Mouse (Mus musculus) hindbrain, embryonic 15.5 days (tissue): ENCODE results near the gene Tnc. TPM values are rescaled to one million over a fixed set of nuclear protein-coding genes. Genes with fewer than 3 reads are reported as not detected.
A peak's percentile ranks its signal among the peaks of the same experiment; 100 is the strongest.

Experiments used
- ATAC-seq: fragments of 200-750 bp; cut with Nextera tagmentation; 2 replicates; pipeline ENCODE4 v1.8.0; 2017; ENCODE audit warnings: low read depth, moderate number of reproducible peaks, moderate TSS enrichment; ENCODE audit not compliant: low FRiP score
- H3K27ac ChIP-seq: fragments of 300-500 bp; sonication (generic); replicated peaks from 2 replicates; pipeline ENCODE4 v1.5.1; 2015; ENCODE audit warnings: mild to moderate bottlenecking, inconsistent platforms
- H3K27me3 ChIP-seq: fragments of 300-500 bp; sonication (generic); 2 replicates; pipeline ENCODE4 v1.6.1; 2015; ENCODE audit warnings: control low read depth, inconsistent platforms
- H3K36me3 ChIP-seq: fragments of 300-500 bp; sonication (generic); 2 replicates; pipeline ENCODE4 v1.6.1; 2015; ENCODE audit warnings: control low read depth, inconsistent platforms
- H3K4me1 ChIP-seq: fragments of 300-500 bp; sonication (generic); replicated peaks from 2 replicates; pipeline ENCODE4 v1.6.1; 2015; ENCODE audit warnings: control low read depth, inconsistent platforms
- H3K4me2 ChIP-seq: fragments of 300-500 bp; sonication (generic); 2 replicates; pipeline ENCODE4 v1.6.1; 2015; ENCODE audit warnings: moderate library complexity, mild to moderate bottlenecking, inconsistent platforms
- H3K4me3 ChIP-seq: fragments of 300-500 bp; sonication (generic); 2 replicates; pipeline ENCODE4 v1.5.1; 2015; ENCODE audit warnings: mild to moderate bottlenecking, inconsistent platforms
- H3K9ac ChIP-seq: fragments of 300-500 bp; sonication (generic); 2 replicates; pipeline ENCODE4 v1.6.1; 2015; ENCODE audit warnings: inconsistent platforms
- H3K9me3 ChIP-seq: fragments of 300-500 bp; sonication (generic); 2 replicates; pipeline ENCODE4 v1.6.1; 2016; ENCODE audit warnings: control low read depth, inconsistent platforms
- WGBS: fragments of 180-500 bp; shearing (Covaris S2); methylation state at CpG from one replicate; pipeline ENCODE4 v1.1.7; 2015; 5-methylcytosine and 5-hydroxymethylcytosine counted together
- polyA plus RNA-seq: library from polyadenylated mRNA; unstranded; fragments of >200 nt; fragmentation: Nextera tagmentation; extraction: Ambion mirVana; gene quantifications from 2 replicates; pipeline ENCODE4 v1.2.1, GENCODE M21; 2015

The Tnc gene
- polyA plus RNA-seq = 63.3 and 69.6 TPM in 2 replicates

DNA sequence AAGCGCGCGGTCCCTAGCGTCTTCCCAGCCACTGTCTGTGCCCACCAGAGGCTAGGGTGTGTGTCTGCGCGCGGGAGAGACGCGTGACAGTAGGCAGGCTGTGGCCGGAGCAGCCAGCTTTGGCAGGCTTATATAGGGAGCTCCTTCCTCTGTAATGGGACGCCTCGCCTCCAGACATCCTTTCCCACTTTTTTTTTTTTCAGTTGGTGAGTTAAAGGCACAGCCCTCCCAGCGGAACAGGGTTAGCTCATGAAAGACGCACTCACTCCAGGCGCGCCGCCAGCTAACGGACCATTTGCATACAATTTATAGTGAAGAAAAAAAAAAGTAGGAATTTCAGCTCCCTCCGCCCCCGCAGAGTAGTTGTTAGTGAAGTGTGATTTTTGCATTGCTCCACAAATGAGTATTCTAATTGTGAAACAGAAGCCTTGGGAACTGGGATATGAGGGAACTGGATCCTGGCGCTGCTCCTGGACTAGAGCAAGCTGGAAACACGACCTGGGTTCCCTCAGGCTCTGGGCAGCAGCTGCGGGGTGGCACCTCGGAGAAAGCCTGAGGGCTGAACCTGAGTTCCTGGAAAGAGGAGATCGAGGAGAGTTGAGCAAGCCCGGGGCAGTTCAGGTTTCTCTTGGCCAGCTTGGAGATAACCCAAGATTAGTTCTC, at the start of gene Tnc:
Gene Tnc, minus strand, starts transcription at position 185 of the 663 bp plus-strand sequence.
- H3K27me3 ChIP-seq = peaks cover 11% of the 10 kb centered on the region
- H3K4me2 ChIP-seq = peak within 1 kb of the TSS; percentile 60
- H3K27ac ChIP-seq = peak within 1 kb of the TSS; percentile 26; the same call in 1 of the 2 replicates
- peak; percentile 83 for ATAC-seq
- H3K9me3 ChIP-seq = no peaks in the 10 kb centered on the region
- peak within 1 kb of the TSS; percentile 39 for H3K9ac ChIP-seq
- H3K36me3 ChIP-seq = no peaks in the 10 kb centered on the region
- peaks cover 13% of the 10 kb centered on the region for H3K4me1 ChIP-seq
- 1% methylated on average over 26 of the region's 26 CpGs for WGBS
- H3K4me3 ChIP-seq = peak within 1 kb of the TSS; percentile 39

GRCm38 (mm10) chr4:64094221-64094620, 47.4 kb upstream of the Tnc start:
- no peaks in the 10 kb centered on the region for H3K36me3 ChIP-seq
- no peak overlapping the region for H3K4me3 ChIP-seq

DNA sequence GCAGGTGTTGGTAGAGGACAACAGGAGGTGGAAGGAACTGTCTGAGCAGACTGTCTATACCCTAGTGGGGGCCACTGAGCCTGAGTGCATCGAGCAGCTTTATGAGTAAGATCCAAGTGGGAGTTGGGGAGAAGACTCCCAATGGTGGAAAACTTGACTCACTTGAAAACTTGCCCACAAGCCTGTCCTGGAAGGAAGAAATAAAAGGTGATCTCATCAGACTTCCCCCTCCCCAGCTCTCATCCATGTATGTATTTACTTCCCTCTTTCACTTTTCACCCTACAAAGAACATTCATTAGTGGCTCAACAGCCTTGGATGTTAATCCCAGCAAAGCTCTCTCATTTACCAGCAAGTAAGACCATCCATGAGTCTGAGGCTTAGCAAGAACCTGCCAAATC, 46.0 kb upstream of the Tnc start:
- Histone ChIP-seq H3K4me2 (no peak overlapping the region), H3K36me3 (no peaks in the 10 kb centered on the region), H3K9ac (no peak overlapping the region), H3K27ac (no peak overlapping the region), H3K27me3 (no peaks in the 10 kb centered on the region), H3K9me3 (no peaks in the 10 kb centered on the region), H3K4me1 (no peaks in the 10 kb centered on the region), H3K4me3 (no peak overlapping the region)
- no peak for ATAC-seq
- 90% methylated on average over 1 of the region's 1 CpGs for WGBS

More at GRCm38 (mm10) chr4:64094221-64094620, 47.4 kb upstream of the Tnc start:
- Histone ChIP-seq H3K9me3 (no peaks in the 10 kb centered on the region), H3K27me3 (no peaks in the 10 kb centered on the region), H3K9ac (no peak overlapping the region), H3K4me2 (no peak overlapping the region), H3K27ac (no peak overlapping the region), H3K4me1 (no peaks in the 10 kb centered on the region)
- ATAC-seq = 0 out of 2 replicates have a peak, but pooled peaks have one; percentile 34
- 64% methylated on average over 5 of the region's 5 CpGs for WGBS

DNA sequence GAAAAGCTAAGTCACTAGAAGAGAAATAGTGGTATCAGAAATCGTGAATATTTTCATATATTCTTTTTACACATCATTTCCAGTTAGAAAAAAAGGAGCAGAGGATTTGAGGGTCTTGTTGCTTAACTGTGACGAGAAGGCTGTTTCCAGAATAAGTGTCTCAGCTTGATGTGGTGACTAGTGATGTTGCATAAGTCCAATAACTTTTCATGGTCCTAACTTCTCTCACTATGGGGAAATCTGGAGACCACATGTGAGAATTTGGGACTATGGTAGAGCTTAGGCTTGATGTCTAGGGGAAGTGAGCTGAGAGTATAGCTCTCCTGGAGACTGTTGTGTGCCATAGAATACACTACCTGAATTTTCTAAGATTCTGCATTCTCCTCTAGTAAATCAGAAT, 42.6 kb upstream of the Tnc start:
- ATAC-seq = no peak
- Histone ChIP-seq H3K27ac (no peak overlapping the region), H3K4me2 (no peak overlapping the region), H3K9me3 (no peaks in the 10 kb centered on the region), H3K4me3 (no peak overlapping the region), H3K9ac (no peak overlapping the region), H3K4me1 (no peaks in the 10 kb centered on the region), H3K27me3 (no peaks in the 10 kb centered on the region), H3K36me3 (no peaks in the 10 kb centered on the region)
- 78% methylated on average over 2 of the region's 2 CpGs for WGBS

DNA sequence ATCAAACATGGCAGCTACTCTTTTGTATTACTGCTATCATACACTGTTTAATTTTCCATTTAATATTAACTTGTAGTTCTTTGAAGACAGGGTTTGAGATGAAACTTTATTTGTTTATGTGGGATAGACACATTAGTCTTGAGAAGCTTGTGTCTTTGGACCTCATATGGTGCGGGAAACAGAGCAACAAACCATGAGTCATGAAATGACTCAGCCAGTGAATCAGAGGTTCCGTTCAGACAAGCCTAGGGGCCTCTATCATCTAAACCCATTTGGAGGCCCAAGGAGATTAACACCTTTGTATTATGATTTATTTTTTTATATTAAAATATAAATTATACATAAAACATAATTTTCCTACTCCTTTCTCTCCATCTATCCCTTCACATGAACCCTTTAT, 40.9 kb upstream of the Tnc start:
- no peak for ATAC-seq
- H3K27me3 ChIP-seq = no peaks in the 10 kb centered on the region
- WGBS = 96% methylated on average over 2 of the region's 2 CpGs
- H3K9me3 ChIP-seq = no peaks in the 10 kb centered on the region
- H3K36me3 ChIP-seq = no peaks in the 10 kb centered on the region
- H3K9ac ChIP-seq = no peak overlapping the region
- no peak overlapping the region for H3K4me3 ChIP-seq
- H3K4me2 ChIP-seq = no peak overlapping the region
- H3K27ac ChIP-seq = no peak overlapping the region
- no peaks in the 10 kb centered on the region for H3K4me1 ChIP-seq

DNA sequence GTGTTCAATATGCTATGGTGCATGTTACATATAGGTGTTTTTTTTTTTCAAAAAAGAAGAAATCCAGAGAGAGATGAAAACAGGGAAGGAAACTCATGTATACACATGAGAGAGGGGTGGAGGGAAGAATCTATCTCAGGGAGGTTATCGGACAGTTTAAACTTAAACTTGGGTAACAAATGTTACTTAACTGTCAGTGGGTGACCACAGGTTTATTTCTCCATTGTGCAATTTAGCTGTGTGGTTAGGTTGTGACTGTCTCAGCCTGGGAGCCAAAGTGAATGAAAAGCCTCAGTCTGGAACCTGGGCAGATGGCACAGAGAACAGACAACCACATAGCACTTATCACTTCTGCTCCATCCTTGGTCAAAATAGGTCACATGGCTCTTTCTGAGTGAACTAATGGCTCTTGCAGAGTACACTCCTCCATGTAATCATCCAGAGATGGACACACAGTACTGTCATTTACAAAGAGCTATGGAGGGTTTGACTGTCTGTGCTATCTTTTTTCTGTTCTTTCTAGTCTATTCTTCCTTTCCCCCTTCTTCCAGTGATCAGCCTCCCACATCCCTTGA, 39.3 kb upstream of the Tnc start:
- ATAC-seq = no peak
- no peaks in the 10 kb centered on the region for H3K27me3 ChIP-seq
- no peak overlapping the region for H3K27ac ChIP-seq
- 92% methylated on average over 1 of the region's 1 CpGs for WGBS
- H3K9ac ChIP-seq = no peak overlapping the region
- H3K9me3 ChIP-seq = no peaks in the 10 kb centered on the region
- no peak overlapping the region for H3K4me3 ChIP-seq
- no peaks in the 10 kb centered on the region for H3K36me3 ChIP-seq
- no peak overlapping the region for H3K4me2 ChIP-seq
- no peaks in the 10 kb centered on the region for H3K4me1 ChIP-seq

GRCm38 (mm10) chr4:64083858-64084257, 37.0 kb upstream of the Tnc start:
- H3K4me1 ChIP-seq = no peaks in the 10 kb centered on the region
- no peak overlapping the region for H3K4me2 ChIP-seq
- H3K27me3 ChIP-seq = no peaks in the 10 kb centered on the region
- no peaks in the 10 kb centered on the region for H3K9me3 ChIP-seq
- H3K36me3 ChIP-seq = no peaks in the 10 kb centered on the region
- 82% methylated on average over 5 of the region's 5 CpGs for WGBS
- ATAC-seq = no peak
- H3K4me3 ChIP-seq = no peak overlapping the region
- H3K9ac ChIP-seq = no peak overlapping the region
- H3K27ac ChIP-seq = no peak overlapping the region

DNA sequence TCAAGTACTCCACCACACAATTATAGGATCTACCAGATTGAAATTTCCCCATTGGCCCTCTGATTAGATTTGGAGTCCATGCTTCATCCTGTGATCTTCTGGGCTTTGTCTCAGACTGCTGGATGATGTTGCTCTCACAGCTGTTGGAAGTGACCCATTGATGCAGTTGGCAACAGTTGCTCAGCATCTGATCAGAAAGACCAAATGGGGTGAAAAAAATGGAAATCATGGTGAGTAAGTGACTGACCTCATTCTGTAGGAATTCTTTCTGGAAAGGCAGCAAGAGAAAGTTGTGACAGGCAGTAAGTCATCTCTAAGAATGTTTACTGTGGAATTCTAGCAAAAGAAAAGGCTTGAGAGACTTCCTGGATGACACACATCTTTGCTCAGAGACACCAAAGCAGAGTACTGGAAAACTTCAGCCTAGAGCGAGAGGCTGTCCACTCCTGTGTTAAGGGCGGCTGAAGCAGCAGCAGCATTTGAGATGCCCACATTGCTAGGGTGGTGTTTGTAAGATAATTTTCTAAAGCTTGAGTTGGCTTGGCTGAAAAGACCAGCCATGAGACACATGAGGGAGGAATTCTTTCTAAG, 31.3 kb upstream of the Tnc start:
- Histone ChIP-seq H3K27me3 (no peaks in the 10 kb centered on the region), H3K4me2 (no peak overlapping the region), H3K9me3 (no peaks in the 10 kb centered on the region), H3K27ac (no peak overlapping the region), H3K9ac (no peak overlapping the region), H3K36me3 (no peaks in the 10 kb centered on the region), H3K4me1 (no peaks in the 10 kb centered on the region), H3K4me3 (no peak overlapping the region)
- no peak for ATAC-seq
- 98% methylated on average over 2 of the region's 2 CpGs for WGBS

DNA sequence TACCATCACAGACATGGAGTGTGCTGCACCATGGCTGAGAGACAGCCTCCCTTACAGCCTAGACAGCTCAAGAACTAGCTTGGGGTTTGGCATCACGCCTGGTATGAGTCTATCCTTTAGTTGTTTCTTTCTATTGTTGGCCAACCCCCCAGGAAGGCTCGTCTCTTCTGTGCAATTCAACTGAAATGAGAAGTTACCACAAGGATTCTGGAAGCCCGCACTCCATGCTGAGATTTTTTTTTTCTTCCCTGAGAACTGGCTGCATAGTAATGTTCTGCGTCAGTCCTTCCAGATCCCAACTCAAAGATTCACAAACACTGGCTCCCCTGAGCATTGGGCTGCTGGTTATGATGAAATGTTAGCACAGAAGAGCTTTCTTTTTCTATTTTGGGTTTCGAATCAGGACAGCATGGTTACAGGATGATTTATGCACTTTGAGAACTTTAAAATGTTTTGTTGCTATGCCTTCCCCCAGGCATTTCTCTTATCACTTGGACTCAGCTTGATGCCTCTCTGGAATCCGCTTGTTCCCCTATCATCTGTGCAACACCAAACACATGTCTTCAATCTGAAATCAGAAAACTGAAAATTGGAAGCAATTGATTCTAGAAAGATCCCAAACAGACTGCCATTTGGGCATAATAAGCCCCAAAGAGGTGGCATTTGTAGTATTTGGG, 29.7 kb upstream of the Tnc start:
- no peaks in the 10 kb centered on the region for H3K27me3 ChIP-seq
- WGBS = 75% methylated on average over 6 of the region's 6 CpGs
- ATAC-seq = no peak

DNA sequence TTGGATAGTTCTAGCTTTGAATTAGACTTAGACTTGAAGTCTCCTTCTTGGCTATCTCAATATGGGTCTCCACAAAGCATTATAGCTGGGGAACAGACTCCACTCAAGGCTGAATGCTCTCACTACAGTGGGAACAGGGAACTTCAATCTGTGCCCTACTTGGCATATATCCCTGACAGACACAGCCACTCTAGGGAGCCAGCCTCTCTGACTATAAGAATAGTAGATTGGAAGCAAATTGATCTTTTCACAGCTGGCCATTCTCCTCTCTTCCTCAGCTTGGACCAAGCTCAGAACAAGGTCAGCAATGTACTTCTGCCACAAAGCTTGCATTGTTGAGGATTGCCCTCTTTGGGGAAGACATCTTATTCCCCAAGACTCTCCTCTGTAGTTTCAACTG, 27.9 kb upstream of the Tnc start:
- Histone ChIP-seq H3K9me3 (no peaks in the 10 kb centered on the region), H3K4me2 (no peak overlapping the region), H3K4me1 (no peaks in the 10 kb centered on the region), H3K27me3 (no peaks in the 10 kb centered on the region), H3K36me3 (no peaks in the 10 kb centered on the region), H3K4me3 (no peak overlapping the region), H3K9ac (no peak overlapping the region), H3K27ac (no peak overlapping the region)
- ATAC-seq = peak; percentile 27; the same call in 1 of the 2 replicates

More for the DNA sequence above, 29.7 kb upstream of the Tnc start:
- H3K27ac ChIP-seq = no peak overlapping the region
- H3K9ac ChIP-seq = no peak overlapping the region
- H3K4me3 ChIP-seq = no peak overlapping the region
- H3K4me2 ChIP-seq = no peak overlapping the region
- H3K9me3 ChIP-seq = no peaks in the 10 kb centered on the region
- no peaks in the 10 kb centered on the region for H3K36me3 ChIP-seq
- H3K4me1 ChIP-seq = no peaks in the 10 kb centered on the region

GRCm38 (mm10) chr4:64067394-64067793, 20.6 kb upstream of the Tnc start:
- H3K27ac ChIP-seq = no peak overlapping the region
- no peaks in the 10 kb centered on the region for H3K9me3 ChIP-seq
- WGBS = 88% methylated on average over 7 of the region's 7 CpGs
- ATAC-seq = no peak
- no peak overlapping the region for H3K4me2 ChIP-seq
- no peaks in the 10 kb centered on the region for H3K27me3 ChIP-seq
- no peak overlapping the region for H3K9ac ChIP-seq
- no peak overlapping the region for H3K4me3 ChIP-seq
- no peaks in the 10 kb centered on the region for H3K4me1 ChIP-seq
- no peaks in the 10 kb centered on the region for H3K36me3 ChIP-seq

DNA sequence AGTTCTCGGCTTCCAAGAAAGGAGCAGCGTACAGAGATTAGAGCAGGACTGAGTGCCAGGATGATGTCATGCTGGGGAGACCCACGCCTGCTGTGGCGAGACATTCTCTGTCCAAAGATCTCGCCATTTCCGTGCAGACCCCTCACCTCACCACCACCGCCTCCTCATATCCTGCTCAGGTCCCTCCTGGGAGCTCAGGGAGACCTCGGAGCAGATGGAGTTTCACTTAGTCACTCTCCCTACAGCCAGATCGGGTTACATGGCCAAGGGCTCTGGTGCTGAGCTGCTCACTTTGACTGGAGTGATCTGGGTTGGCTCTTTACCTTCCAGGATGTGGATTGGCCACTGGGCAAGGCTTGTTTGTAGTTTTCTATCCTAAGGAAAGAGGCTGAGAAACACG, 18.5 kb upstream of the Tnc start:
- no peak for ATAC-seq
- H3K27me3 ChIP-seq = no peaks in the 10 kb centered on the region
- H3K36me3 ChIP-seq = no peaks in the 10 kb centered on the region
- no peak overlapping the region for H3K9ac ChIP-seq
- no peak overlapping the region for H3K27ac ChIP-seq
- H3K4me2 ChIP-seq = 0 out of 2 replicates have a peak overlapping the region, but pooled peaks have one; percentile 11
- 50% methylated on average over 10 of the region's 10 CpGs for WGBS
- H3K4me3 ChIP-seq = no peak overlapping the region
- no peaks in the 10 kb centered on the region for H3K9me3 ChIP-seq
- H3K4me1 ChIP-seq = no peaks in the 10 kb centered on the region
